Mouse (Mus musculus): ENCODE measurements around the gene Tldc1. TPM values are rescaled to one million over a fixed set of nuclear protein-coding genes. Genes with fewer than 3 reads are reported as not detected.

Tldc1 gene
- 5.4 and 5.5 TPM in 2 replicates for polyA plus RNA-seq (2014; fragmentation: Nextera tagmentation; extraction: Ambion mirVana)

- DNase-seq (ENCODE audit: low spot score) = peak; percentile 98
- Histone ChIP-seq H3K4me3 (ENCODE audit: low read depth, low read length) (peak within 1 kb of the TSS; percentile 60), H3K4me2 (ENCODE audit: low read depth, low read length) (peak within 1 kb of the TSS; percentile 90), H3K9ac (ENCODE audit: low read depth, low read length) (peak within 1 kb of the TSS; percentile 72), H3K4me1 (ENCODE audit: control insufficient read depth, insufficient read depth, low read length) (peaks cover 10% of the 10 kb centered on the region), H3K36me3 (ENCODE audit: control insufficient read depth, insufficient read depth, low read length) (no peaks in the 10 kb centered on the region), H3K27me3 (replicated peaks; ENCODE audit: control insufficient read depth, insufficient read depth, low read length) (no peaks in the 10 kb centered on the region), H3K9me3 (ENCODE audit: control insufficient read depth, low read length) (no peaks in the 10 kb centered on the region), H3K27ac (replicated peaks; ENCODE audit: low read depth, low read length) (peak within 1 kb of the TSS; percentile 76)
- peak; percentile 98 for ATAC-seq (ENCODE audit: low read depth)
- WGBS = 0% methylated on average over 18 of the region's 18 CpGs
These were observed at the start of gene Tldc1 for GRCm38 (mm10) chr8:119778263-119778662. Tldc1 (minus strand) TSS chr8:119778416.

DNA sequence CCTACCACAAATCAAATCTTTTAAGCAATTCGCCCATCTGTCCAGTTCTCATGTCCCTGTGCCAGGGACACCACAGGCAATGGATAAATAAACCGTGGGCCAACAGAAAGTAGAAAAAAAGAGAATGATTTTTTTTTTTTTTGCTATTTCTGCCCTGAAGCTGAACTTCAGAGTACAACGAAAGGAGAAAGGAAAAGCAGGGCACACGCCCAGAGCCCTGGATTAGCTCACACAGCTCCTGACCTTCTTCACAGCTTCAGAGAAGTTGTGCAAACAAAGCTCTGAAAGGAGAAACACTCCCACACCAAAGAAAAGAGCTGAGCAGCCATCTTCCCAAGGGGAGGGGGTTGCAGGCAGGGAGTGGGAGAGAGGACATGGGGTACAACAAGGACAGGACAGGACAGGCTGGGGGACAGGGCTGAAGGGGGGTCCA is 49.5 kb upstream of the Tldc1 start:
- Histone ChIP-seq H3K36me3 (ENCODE audit: control insufficient read depth, insufficient read depth, low read length) (no peaks in the 10 kb centered on the region), H3K9ac (ENCODE audit: low read depth, low read length) (no peak overlapping the region), H3K27me3 (replicated peaks; ENCODE audit: control insufficient read depth, insufficient read depth, low read length) (no peaks in the 10 kb centered on the region), H3K4me1 (ENCODE audit: control insufficient read depth, insufficient read depth, low read length) (peaks cover 41% of the 10 kb centered on the region), H3K9me3 (ENCODE audit: control insufficient read depth, low read length) (no peaks in the 10 kb centered on the region), H3K27ac (replicated peaks; ENCODE audit: low read depth, low read length) (no peak overlapping the region), H3K4me3 (ENCODE audit: low read depth, low read length) (no peak overlapping the region), H3K4me2 (ENCODE audit: low read depth, low read length) (no peak overlapping the region)
- DNase-seq (ENCODE audit: low spot score) (peak; percentile 42), ATAC-seq (ENCODE audit: low read depth) (no peak)
- WGBS = 46% methylated on average over 4 of the region's 4 CpGs

DNA sequence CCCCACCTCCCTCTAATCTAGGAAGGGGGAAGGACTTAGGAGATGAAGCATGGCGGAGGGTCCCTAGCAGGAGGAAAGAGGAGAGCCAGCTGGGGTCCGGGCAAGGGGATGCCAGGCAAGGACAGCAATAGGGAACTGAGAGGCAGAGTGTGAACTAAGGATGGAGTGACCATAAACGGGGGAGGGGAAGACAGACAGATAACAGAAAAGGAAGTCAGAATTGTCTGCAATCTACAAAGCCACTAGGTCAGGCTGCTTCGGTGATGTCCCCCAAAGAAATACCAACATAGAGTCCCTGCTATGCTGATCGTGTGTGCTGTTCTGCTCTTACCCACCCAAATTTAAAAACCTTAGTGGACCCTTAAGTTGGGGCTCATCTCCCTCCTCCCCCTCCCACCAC is 48.8 kb upstream of the Tldc1 start:
- ATAC-seq (ENCODE audit: low read depth) (no peak), DNase-seq (ENCODE audit: low spot score) (no peak)
- no peaks in the 10 kb centered on the region for H3K9me3 ChIP-seq (ENCODE audit: control insufficient read depth, low read length)
- H3K4me3 ChIP-seq (ENCODE audit: low read depth, low read length) = no peak overlapping the region
- H3K27ac ChIP-seq (replicated peaks; ENCODE audit: low read depth, low read length) = no peak overlapping the region
- peaks cover 33% of the 10 kb centered on the region for H3K4me1 ChIP-seq (ENCODE audit: control insufficient read depth, insufficient read depth, low read length)
- H3K4me2 ChIP-seq (ENCODE audit: low read depth, low read length) = no peak overlapping the region
- no peak overlapping the region for H3K9ac ChIP-seq (ENCODE audit: low read depth, low read length)
- 75% methylated on average over 5 of the region's 5 CpGs for WGBS
- no peaks in the 10 kb centered on the region for H3K27me3 ChIP-seq (replicated peaks; ENCODE audit: control insufficient read depth, insufficient read depth, low read length)
- H3K36me3 ChIP-seq (ENCODE audit: control insufficient read depth, insufficient read depth, low read length) = no peaks in the 10 kb centered on the region

DNA sequence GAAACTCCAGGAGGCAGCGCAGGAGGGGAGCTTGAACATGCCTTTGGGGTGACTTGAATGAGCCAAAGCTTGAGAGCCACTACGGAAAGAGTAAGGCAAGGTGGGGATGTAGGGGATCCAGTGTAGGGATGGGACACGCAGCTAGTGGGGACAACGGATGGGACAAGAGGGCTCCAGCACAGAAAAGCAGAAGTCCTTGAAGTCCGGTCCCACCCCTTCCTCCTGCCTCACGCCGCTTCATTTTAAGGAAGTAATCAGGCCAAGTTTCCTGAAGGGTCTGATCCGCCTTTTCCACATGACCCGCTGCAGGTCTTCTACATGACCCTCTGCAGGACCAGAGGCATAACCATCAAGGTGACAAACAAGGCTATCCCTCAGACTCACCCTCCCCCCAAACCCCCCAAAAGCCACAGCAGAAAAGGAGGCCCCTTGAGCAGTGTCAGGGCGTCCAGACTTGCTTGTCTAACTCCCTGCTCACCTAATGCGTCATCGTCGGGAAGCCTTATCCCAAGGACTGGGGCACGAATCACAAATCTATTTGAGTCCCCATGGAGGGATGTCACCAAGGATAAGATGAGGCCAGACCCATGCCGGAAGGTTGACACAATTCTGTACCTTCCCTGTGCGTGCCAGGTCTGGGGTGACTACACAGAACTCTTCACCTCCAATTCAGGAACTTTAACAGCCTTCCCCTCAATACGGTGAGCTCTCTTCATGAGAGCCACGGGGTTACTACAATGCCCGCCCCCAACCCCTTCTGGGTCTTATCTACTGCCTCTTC is 47.9 kb upstream of the Tldc1 start:
- peaks cover 25% of the 10 kb centered on the region for H3K4me1 ChIP-seq (ENCODE audit: control insufficient read depth, insufficient read depth, low read length)
- H3K27me3 ChIP-seq (replicated peaks; ENCODE audit: control insufficient read depth, insufficient read depth, low read length) = no peaks in the 10 kb centered on the region
- H3K36me3 ChIP-seq (ENCODE audit: control insufficient read depth, insufficient read depth, low read length) = 0 out of 2 replicates have a peak, but pooled peaks cover 6% of the 10 kb centered on the region
- no peak overlapping the region for H3K9ac ChIP-seq (ENCODE audit: low read depth, low read length)
- no peak for DNase-seq (ENCODE audit: low spot score)
- no peak overlapping the region for H3K27ac ChIP-seq (replicated peaks; ENCODE audit: low read depth, low read length)
- H3K9me3 ChIP-seq (ENCODE audit: control insufficient read depth, low read length) = no peaks in the 10 kb centered on the region
- no peak for ATAC-seq (ENCODE audit: low read depth)
- WGBS = 86% methylated on average over 19 of the region's 19 CpGs
- no peak overlapping the region for H3K4me2 ChIP-seq (ENCODE audit: low read depth, low read length)
- no peak overlapping the region for H3K4me3 ChIP-seq (ENCODE audit: low read depth, low read length)

DNA sequence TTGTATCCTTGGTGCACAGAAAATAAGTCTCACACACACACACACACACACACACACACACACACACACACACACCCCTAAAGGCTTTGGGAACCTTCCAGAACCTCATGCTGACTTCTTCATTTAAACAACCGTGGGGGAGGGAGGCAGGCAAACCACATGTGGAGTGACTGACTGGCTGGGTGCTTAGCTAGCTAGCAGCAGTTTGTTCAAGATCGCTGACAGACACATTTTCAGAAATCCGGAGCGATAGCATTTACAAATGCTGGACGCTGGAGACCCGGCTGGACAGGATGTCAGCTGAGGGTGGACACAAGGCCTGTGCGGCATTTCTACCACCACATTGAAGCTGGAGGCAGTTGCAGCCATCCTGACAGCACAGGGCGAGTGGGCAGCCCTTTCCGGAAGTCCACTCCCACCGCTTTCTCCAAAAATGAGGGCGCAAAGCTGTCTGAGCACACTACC is 46.6 kb upstream of the Tldc1 start:
- DNase-seq (ENCODE audit: low spot score) (peak; percentile 81), ATAC-seq (ENCODE audit: low read depth) (no peak)
- WGBS = 62% methylated on average over 11 of the region's 11 CpGs
- 0 out of 2 replicates have a peak overlapping the region, but pooled peaks have one; percentile 16 for H3K9ac ChIP-seq (ENCODE audit: low read depth, low read length)
- peak overlapping the region; percentile 44 for H3K27ac ChIP-seq (replicated peaks; ENCODE audit: low read depth, low read length)
- no peak overlapping the region for H3K4me3 ChIP-seq (ENCODE audit: low read depth, low read length)
- no peaks in the 10 kb centered on the region for H3K9me3 ChIP-seq (ENCODE audit: control insufficient read depth, low read length)
- no peaks in the 10 kb centered on the region for H3K27me3 ChIP-seq (replicated peaks; ENCODE audit: control insufficient read depth, insufficient read depth, low read length)
- 0 out of 2 replicates have a peak, but pooled peaks cover 9% of the 10 kb centered on the region for H3K36me3 ChIP-seq (ENCODE audit: control insufficient read depth, insufficient read depth, low read length)
- H3K4me2 ChIP-seq (ENCODE audit: low read depth, low read length) = no peak overlapping the region
- peaks cover 15% of the 10 kb centered on the region for H3K4me1 ChIP-seq (ENCODE audit: control insufficient read depth, insufficient read depth, low read length)

GRCm38 (mm10) chr8:119824100-119824499 is 45.9 kb upstream of the Tldc1 start:
- H3K27me3 ChIP-seq (replicated peaks; ENCODE audit: control insufficient read depth, insufficient read depth, low read length) = no peaks in the 10 kb centered on the region
- no peak overlapping the region for H3K4me2 ChIP-seq (ENCODE audit: low read depth, low read length)
- peaks cover 9% of the 10 kb centered on the region for H3K4me1 ChIP-seq (ENCODE audit: control insufficient read depth, insufficient read depth, low read length)
- no peak overlapping the region for H3K9ac ChIP-seq (ENCODE audit: low read depth, low read length)
- WGBS = 73% methylated on average over 3 of the region's 4 CpGs
- no peaks in the 10 kb centered on the region for H3K9me3 ChIP-seq (ENCODE audit: control insufficient read depth, low read length)
- H3K36me3 ChIP-seq (ENCODE audit: control insufficient read depth, insufficient read depth, low read length) = 0 out of 2 replicates have a peak, but pooled peaks cover 9% of the 10 kb centered on the region
- H3K27ac ChIP-seq (replicated peaks; ENCODE audit: low read depth, low read length) = no peak overlapping the region
- DNase-seq (ENCODE audit: low spot score) (no peak), ATAC-seq (ENCODE audit: low read depth) (peak; percentile 9; the same call in 1 of the 2 replicates)
- H3K4me3 ChIP-seq (ENCODE audit: low read depth, low read length) = no peak overlapping the region

DNA sequence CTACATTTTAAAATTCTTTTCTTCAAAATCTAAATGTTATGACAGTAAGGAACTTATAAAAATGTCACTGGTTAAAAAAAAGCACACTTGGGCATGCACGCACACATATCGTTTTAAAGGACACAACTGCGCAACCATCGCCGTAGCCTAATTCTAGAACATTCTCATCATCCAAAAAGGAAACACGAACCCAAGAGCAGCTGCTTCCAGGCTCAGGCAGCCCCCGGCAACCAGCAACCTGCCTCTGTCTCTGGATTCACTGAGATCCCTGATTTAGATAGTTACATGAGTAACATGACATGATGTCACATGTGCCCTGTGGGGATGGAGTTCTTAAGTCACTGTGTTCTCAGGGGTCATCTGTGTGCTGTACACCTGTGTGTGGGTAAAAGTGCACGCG is 45.1 kb upstream of the Tldc1 start:
- H3K9me3 ChIP-seq (ENCODE audit: control insufficient read depth, low read length) = no peaks in the 10 kb centered on the region
- H3K9ac ChIP-seq (ENCODE audit: low read depth, low read length) = no peak overlapping the region
- no peak overlapping the region for H3K27ac ChIP-seq (replicated peaks; ENCODE audit: low read depth, low read length)
- no peaks in the 10 kb centered on the region for H3K27me3 ChIP-seq (replicated peaks; ENCODE audit: control insufficient read depth, insufficient read depth, low read length)
- H3K4me1 ChIP-seq (ENCODE audit: control insufficient read depth, insufficient read depth, low read length) = peaks cover 5% of the 10 kb centered on the region
- no peak overlapping the region for H3K4me2 ChIP-seq (ENCODE audit: low read depth, low read length)
- H3K36me3 ChIP-seq (ENCODE audit: control insufficient read depth, insufficient read depth, low read length) = 0 out of 2 replicates have a peak, but pooled peaks cover 9% of the 10 kb centered on the region
- no peak overlapping the region for H3K4me3 ChIP-seq (ENCODE audit: low read depth, low read length)
- WGBS = 85% methylated on average over 9 of the region's 9 CpGs
- DNase-seq (ENCODE audit: low spot score) (no peak), ATAC-seq (ENCODE audit: low read depth) (no peak)

DNA sequence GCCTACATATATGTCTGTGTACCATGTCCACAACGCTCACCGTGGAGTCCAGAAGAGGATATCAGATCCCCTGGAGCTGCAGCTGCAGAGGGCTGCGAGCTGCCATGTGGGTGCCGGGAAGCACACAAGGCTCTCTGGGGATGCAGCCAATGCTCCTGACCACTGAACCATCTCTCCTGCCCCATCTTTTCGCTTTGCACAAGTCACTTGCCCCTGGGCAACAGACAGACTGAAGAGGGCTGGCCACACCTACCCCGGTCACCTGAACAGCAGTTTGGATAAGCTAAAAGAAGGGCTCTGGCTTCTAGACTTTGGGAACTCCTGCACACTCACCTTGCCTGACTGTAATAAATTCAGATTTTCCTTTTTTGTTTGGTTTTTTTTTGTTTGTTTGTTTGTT is 43.5 kb upstream of the Tldc1 start:
- Histone ChIP-seq H3K36me3 (ENCODE audit: control insufficient read depth, insufficient read depth, low read length) (0 out of 2 replicates have a peak, but pooled peaks cover 9% of the 10 kb centered on the region), H3K4me3 (ENCODE audit: low read depth, low read length) (no peak overlapping the region), H3K9me3 (ENCODE audit: control insufficient read depth, low read length) (no peaks in the 10 kb centered on the region), H3K4me2 (ENCODE audit: low read depth, low read length) (no peak overlapping the region), H3K4me1 (ENCODE audit: control insufficient read depth, insufficient read depth, low read length) (peaks cover 2% of the 10 kb centered on the region), H3K27me3 (replicated peaks; ENCODE audit: control insufficient read depth, insufficient read depth, low read length) (no peaks in the 10 kb centered on the region), H3K27ac (replicated peaks; ENCODE audit: low read depth, low read length) (no peak overlapping the region), H3K9ac (ENCODE audit: low read depth, low read length) (no peak overlapping the region)
- ATAC-seq (ENCODE audit: low read depth) (no peak), DNase-seq (ENCODE audit: low spot score) (no peak)
- WGBS = 90% methylated on average over 6 of the region's 6 CpGs

Data from embryonic facial prominence, embryonic 14.5 days (tissue).